13 mouse cellular contexts compared by ENCODE assay signal in genomic region chr13:63032958-63033357, GRCm38 (mm10).
DNase-seq lines count a peak whose midpoint lies in the region; ATAC-seq and TF ChIP-seq lines count a peak whose summit lies in the region.
"Had no signal": no experiment of that assay in that cellular context is flagged by ENCODE, and none has a peak within 500 bp of the region (broad histone marks: within the 10 kb centered on the region; RNA-seq: fewer than 3 reads in every experiment).

No protein-coding gene starts in this region.

- no peak overlapping the region for H3K4me2 ChIP-seq in forebrain, embryonic 13.5 days
- no peak overlapping the region for H3K4me2 ChIP-seq in lung, postnatal 0 days (replicated peaks; ENCODE audit: low read depth, low read length)
- H3K4me2 ChIP-seq in forebrain, embryonic 15.5 days (replicated peaks) = no peak overlapping the region
- no peak overlapping the region for H3K4me2 ChIP-seq in limb, embryonic 15.5 days
- no peak overlapping the region for H3K4me2 ChIP-seq in liver, embryonic 11.5 days

- H3K27ac ChIP-seq in forebrain, embryonic 13.5 days = no peak overlapping the region
- no peak overlapping the region for H3K27ac ChIP-seq in forebrain, embryonic 10.5 days
- no peak overlapping the region for H3K27ac ChIP-seq in lung, postnatal 0 days (ENCODE audit: low read length)
- H3K27ac ChIP-seq in forebrain, embryonic 15.5 days (replicated peaks) = peak overlapping the region; percentile 14; the same call in 1 of the 2 replicates
- peak overlapping the region; percentile 90 for H3K27ac ChIP-seq in limb, embryonic 15.5 days
- no peak overlapping the region for H3K27ac ChIP-seq in liver, embryonic 11.5 days (ENCODE audit: low read depth, low read length)
- H3K27ac ChIP-seq: heart, adult 2 months had no signal

- DNase-seq in forebrain, embryonic 10.5 days (ENCODE audit: extremely low spot score, low spot score) = no peak
- peak; percentile 53 for DNase-seq in lung, postnatal 10 days
- no peak for DNase-seq in lung, postnatal 0 days (ENCODE audit: low spot score)
- DNase-seq in urinary bladder, postnatal 10 days (ENCODE audit: low spot score) = no peak
- DNase-seq in liver, embryonic 11.5 days (ENCODE audit: low spot score) = no peak
- DNase-seq: B cell, adult 2 months; liver; right cerebral cortex, adult 18-20 months had no signal

- H3K27me3 ChIP-seq in forebrain, embryonic 13.5 days = no peaks in the 10 kb centered on the region
- no peaks in the 10 kb centered on the region for H3K27me3 ChIP-seq in forebrain, embryonic 10.5 days (ENCODE audit: poor library complexity, severe bottlenecking)
- no peaks in the 10 kb centered on the region for H3K27me3 ChIP-seq in lung, postnatal 0 days (replicated peaks; ENCODE audit: insufficient read depth, low read length)
- no peaks in the 10 kb centered on the region for H3K27me3 ChIP-seq in forebrain, embryonic 15.5 days
- H3K27me3 ChIP-seq in limb, embryonic 15.5 days = no peaks in the 10 kb centered on the region
- no peaks in the 10 kb centered on the region for H3K27me3 ChIP-seq in liver, embryonic 11.5 days (replicated peaks; ENCODE audit: control insufficient read depth, insufficient read depth, low read length)

- TF ChIP-seq CTCF in lung, postnatal 0 days (IDR thresholded peaks at IDR 0.05) = no peak

- 34% methylated on average over 8 of the region's 8 CpGs for WGBS in forebrain, embryonic 13.5 days
- WGBS in forebrain, embryonic 10.5 days = 85% methylated on average over 8 of the region's 8 CpGs
- 60% methylated on average over 8 of the region's 8 CpGs for WGBS in lung, postnatal 0 days
- 21% methylated on average over 8 of the region's 8 CpGs for WGBS in forebrain, embryonic 15.5 days
- 50% methylated on average over 8 of the region's 8 CpGs for WGBS in limb, embryonic 15.5 days
- 84% methylated on average over 8 of the region's 8 CpGs for WGBS in liver, embryonic 11.5 days

- no peak for TF ChIP-seq EP300 in lung, postnatal 0 days (IDR thresholded peaks at IDR 0.05)

- peak; percentile 84 for ATAC-seq in forebrain, embryonic 13.5 days
- ATAC-seq in lung, postnatal 0 days = no peak; the same call in 1 of the 2 replicates
- peak; percentile 83 for ATAC-seq in forebrain, embryonic 15.5 days (replicated peaks)
- peak; percentile 56 for ATAC-seq in limb, embryonic 15.5 days (ENCODE audit: insufficient number of reproducible peaks, low FRiP score, low TSS enrichment, low read depth)
- no peak for ATAC-seq in liver, embryonic 11.5 days (replicated peaks; ENCODE audit: low FRiP score)

- no peak overlapping the region for H3K9ac ChIP-seq in forebrain, embryonic 13.5 days
- H3K9ac ChIP-seq in lung, postnatal 0 days (replicated peaks; ENCODE audit: low read depth) = no peak overlapping the region
- H3K9ac ChIP-seq in forebrain, embryonic 15.5 days (replicated peaks) = no peak overlapping the region
- no peak overlapping the region for H3K9ac ChIP-seq in limb, embryonic 15.5 days
- no peak overlapping the region for H3K9ac ChIP-seq in liver, embryonic 11.5 days (ENCODE audit: low read depth, low read length)

- peaks cover 21% of the 10 kb centered on the region for H3K4me1 ChIP-seq in forebrain, embryonic 13.5 days
- H3K4me1 ChIP-seq in forebrain, embryonic 10.5 days = peaks cover 5% of the 10 kb centered on the region
- no peaks in the 10 kb centered on the region; the same call in 1 of the 2 replicates for H3K4me1 ChIP-seq in lung, postnatal 0 days (ENCODE audit: insufficient read depth, low read depth, low read length)
- H3K4me1 ChIP-seq in forebrain, embryonic 15.5 days = peaks cover 13% of the 10 kb centered on the region
- H3K4me1 ChIP-seq in limb, embryonic 15.5 days = peaks cover 25% of the 10 kb centered on the region
- H3K4me1 ChIP-seq in liver, embryonic 11.5 days (replicated peaks; ENCODE audit: control insufficient read depth, insufficient read depth, low read length) = peaks cover 4% of the 10 kb centered on the region; the same call in 1 of the 2 replicates

- no peak overlapping the region for H3K4me3 ChIP-seq in forebrain, embryonic 13.5 days
- H3K4me3 ChIP-seq in forebrain, embryonic 10.5 days = no peak overlapping the region
- no peak overlapping the region for H3K4me3 ChIP-seq in lung, postnatal 0 days (ENCODE audit: low read depth, low read length)
- no peak overlapping the region for H3K4me3 ChIP-seq in forebrain, embryonic 15.5 days
- H3K4me3 ChIP-seq in limb, embryonic 15.5 days = no peak overlapping the region
- no peak overlapping the region for H3K4me3 ChIP-seq in liver, embryonic 11.5 days (ENCODE audit: low read depth, low read length)
- H3K4me3 ChIP-seq: heart, adult 2 months; megakaryocyte, embryonic 14.5 days had no signal

- 0 out of 2 replicates have a peak, but pooled peaks cover 2% of the 10 kb centered on the region for H3K36me3 ChIP-seq in forebrain, embryonic 13.5 days (ENCODE audit: poor library complexity, severe bottlenecking)
- no peaks in the 10 kb centered on the region for H3K36me3 ChIP-seq in forebrain, embryonic 10.5 days (replicated peaks)
- no peaks in the 10 kb centered on the region for H3K36me3 ChIP-seq in lung, postnatal 0 days (ENCODE audit: insufficient read depth, low read length)
- H3K36me3 ChIP-seq in forebrain, embryonic 15.5 days = no peaks in the 10 kb centered on the region
- H3K36me3 ChIP-seq in limb, embryonic 15.5 days = no peaks in the 10 kb centered on the region
- no peaks in the 10 kb centered on the region for H3K36me3 ChIP-seq in liver, embryonic 11.5 days (ENCODE audit: control insufficient read depth, insufficient read depth, low read length)

- H3K9me3 ChIP-seq in forebrain, embryonic 13.5 days (replicated peaks) = no peaks in the 10 kb centered on the region
- H3K9me3 ChIP-seq in forebrain, embryonic 10.5 days = no peaks in the 10 kb centered on the region
- no peaks in the 10 kb centered on the region for H3K9me3 ChIP-seq in lung, postnatal 0 days (ENCODE audit: low read length)
- H3K9me3 ChIP-seq in forebrain, embryonic 15.5 days = no peaks in the 10 kb centered on the region
- H3K9me3 ChIP-seq in limb, embryonic 15.5 days = no peaks in the 10 kb centered on the region
- H3K9me3 ChIP-seq in liver, embryonic 11.5 days (ENCODE audit: control insufficient read depth, low read length) = no peaks in the 10 kb centered on the region
- H3K9me3 ChIP-seq: megakaryocyte, embryonic 14.5 days had no signal

Comparison
In these comparisons a context has a peak if more than half of its experiments do, and no peak if none do; other contexts are left out.
1. H3K27ac ChIP-seq: peak in forebrain, embryonic 15.5 days (single experiment) and limb, embryonic 15.5 days (single experiment); none in forebrain, embryonic 13.5 days (single experiment), forebrain, embryonic 10.5 days (single experiment), lung, postnatal 0 days (single experiment) and liver, embryonic 11.5 days (single experiment).
2. ATAC-seq: peak in forebrain, embryonic 13.5 days (single experiment), forebrain, embryonic 15.5 days (single experiment) and limb, embryonic 15.5 days (single experiment); none in lung, postnatal 0 days (single experiment) and liver, embryonic 11.5 days (single experiment).